Mouse (Mus musculus) thymus, postnatal 10 days (tissue): ENCODE measurements around the gene Apoc4.
"Not testable (repeated sequence)": the region's sequence is repeated elsewhere in the genome, so short reads cannot be mapped to it uniquely, and the experiment has no call there.

Experiments
- DNase-seq, 2 experiments: peaks; one replicate each; pipeline ENCODE4 v3.0.0; 2021; ENCODE audit warnings: low spot score in 2 of 2

The Apoc4 gene

GRCm38 (mm10) chr7:19698907-19699826 lies 17.9 kb upstream of the Apoc4 start, which contains the start of gene Apoe:
TSS of gene Apoe (minus strand) at chr7:19699188.
- peak; percentile 22 to 28 for DNase-seq

- DNase-seq = no peak
Observed at GRCm38 (mm10) chr7:19697949-19698906, 16.9 kb upstream of the Apoc4 start.

GRCm38 (mm10) chr7:19696336-19696873 lies 15.1 kb upstream of the Apoc4 start:
- no peak for DNase-seq

GRCm38 (mm10) chr7:19695881-19696280 lies 14.6 kb upstream of the Apoc4 start:
- DNase-seq = no peak

GRCm38 (mm10) chr7:19695213-19695594 lies 13.9 kb upstream of the Apoc4 start:
- DNase-seq = no peak

GRCm38 (mm10) chr7:19694336-19695212 lies 13.3 kb upstream of the Apoc4 start:
- DNase-seq = no peak

GRCm38 (mm10) chr7:19693421-19693820 lies 12.1 kb upstream of the Apoc4 start:
- DNase-seq = no peak

- DNase-seq = no peak
Observed at GRCm38 (mm10) chr7:19691873-19692865, 10.9 kb upstream of the Apoc4 start, which contains the start of gene Apoc1. TSS of gene Apoc1 (minus strand) at chr7:19692660.

- DNase-seq = no peak
Observed at GRCm38 (mm10) chr7:19691434-19691833, 10.2 kb upstream of the Apoc4 start.

- no peak for DNase-seq
Observed at GRCm38 (mm10) chr7:19690845-19691244, 9.6 kb upstream of the Apoc4 start.

- no peak for DNase-seq
Observed at GRCm38 (mm10) chr7:19688611-19689010, 7.3 kb upstream of the Apoc4 start.

- DNase-seq = no peak
Observed at GRCm38 (mm10) chr7:19688101-19688500, 6.8 kb upstream of the Apoc4 start.

GRCm38 (mm10) chr7:19686927-19687583 lies 5.8 kb upstream of the Apoc4 start:
- DNase-seq = not testable (repeated sequence)

GRCm38 (mm10) chr7:19686521-19686920 lies 5.2 kb upstream of the Apoc4 start:
- no peak for DNase-seq

GRCm38 (mm10) chr7:19685374-19685773 lies 4.1 kb upstream of the Apoc4 start:
- DNase-seq = no peak

- DNase-seq = no peak
Observed at GRCm38 (mm10) chr7:19683771-19684201, 2.5 kb upstream of the Apoc4 start.

GRCm38 (mm10) chr7:19682979-19683378 lies 1.7 kb upstream of the Apoc4 start:
- DNase-seq = no peak

GRCm38 (mm10) chr7:19680702-19681101 lies 577 bp downstream of the Apoc4 start:
- DNase-seq = no peak

- no peak for DNase-seq
Observed at GRCm38 (mm10) chr7:19678901-19679300, 2.4 kb downstream of the Apoc4 start.
